Mouse (Mus musculus) CH12.LX (cell line): ENCODE measurements around the gene Bloc1s1. TPM values are rescaled to one million over a fixed set of nuclear protein-coding genes. Genes with fewer than 3 reads are reported as not detected.

Experiments used
- DNase-seq: peaks from one replicate; pipeline ENCODE4 v3.0.0-alpha.2; 2013; ENCODE audit errors: extremely low read depth
- H3K27ac ChIP-seq: 2 replicates; pipeline ENCODE4 v1.5.1; 2012; ENCODE audit warnings: low read depth, mild to moderate bottlenecking, control low read depth, moderate library complexity; ENCODE audit not compliant: insufficient read depth
- H3K27me3 ChIP-seq: replicated peaks from 2 replicates; pipeline ENCODE3; 2012; ENCODE audit warnings: inconsistent platforms
- H3K36me3 ChIP-seq, 2 experiments: replicated peaks in 1 of 2; 2 replicates each; pipeline versions ENCODE3 to v1.6.1; 2012; ENCODE audit warnings: inconsistent platforms in 1 of 2, low read length in 1 of 2, mild to moderate bottlenecking in 1 of 2, mixed read lengths in 1 of 2, moderate library complexity in 1 of 2; ENCODE audit not compliant: control insufficient read depth in 1 of 2, insufficient read depth in 1 of 2
- H3K4me1 ChIP-seq, 2 experiments: 2 replicates each; pipeline ENCODE4 v1.6.1; 2012; ENCODE audit warnings: inconsistent platforms in 1 of 2, moderate library complexity in 1 of 2; ENCODE audit not compliant: insufficient read depth in 2 of 2, control insufficient read depth in 1 of 2
- H3K4me2 ChIP-seq: 2 replicates; pipeline ENCODE4 v1.6.1; 2012; ENCODE audit warnings: low read depth, mild to moderate bottlenecking, control low read depth; ENCODE audit not compliant: poor library complexity, insufficient read depth, severe bottlenecking
- H3K4me3 ChIP-seq, 3 experiments: fragments of 150-350 bp in 1 of 3; sonication (generic) in 1 of 3; replicated peaks in 1 of 3; 2 replicates each; pipeline versions ENCODE3 to v1.5.1; 2011 to 2012; ENCODE audit warnings: low read depth in 2 of 3, low read length in 2 of 3, mild to moderate bottlenecking in 2 of 3, moderate library complexity in 2 of 3, control low read depth in 1 of 3, improper control_type of control experiment in 1 of 3, inconsistent platforms in 1 of 3, mixed read lengths in 1 of 3; ENCODE audit not compliant: poor library complexity in 1 of 3
- H3K79me2 ChIP-seq: replicated peaks from 2 replicates; pipeline ENCODE4 v1.6.1; 2012; ENCODE audit warnings: mild to moderate bottlenecking, moderate library complexity; ENCODE audit not compliant: control insufficient read depth, poor library complexity, insufficient read depth, severe bottlenecking; ENCODE audit errors: extremely low read depth
- H3K9ac ChIP-seq: 2 replicates; pipeline ENCODE4 v1.6.1; 2012; ENCODE audit warnings: low read depth, mild to moderate bottlenecking, control low read depth, moderate library complexity; ENCODE audit not compliant: insufficient read depth
- H3K9me3 ChIP-seq: replicated peaks from 2 replicates; pipeline ENCODE3; 2012; ENCODE audit warnings: low read length, inconsistent platforms, mixed read lengths
- CHD1 ChIP-seq: IDR thresholded peaks from 2 replicates; pipeline ENCODE4 v1.6.1; 2012; ENCODE audit warnings: low read depth, low read length, improper control_type of control experiment, inconsistent platforms
- CHD2 ChIP-seq: IDR thresholded peaks from 2 replicates; pipeline ENCODE4 v1.6.1; 2011; ENCODE audit warnings: low read length, improper control_type of control experiment
- CTCF ChIP-seq, 2 experiments: IDR thresholded peaks in 1 of 2; conservative IDR thresholded peaks in 1 of 2; 2 replicates each; pipeline ENCODE4 v1.5.1; 2011 to 2012; ENCODE audit warnings: low read depth in 2 of 2, low read length in 2 of 2, improper control_type of control experiment in 1 of 2, inconsistent platforms in 1 of 2, mild to moderate bottlenecking in 1 of 2, moderate library complexity in 1 of 2
- ETS1 ChIP-seq: conservative IDR thresholded peaks from 2 replicates; pipeline ENCODE4 v1.6.1; 2012; ENCODE audit warnings: low read depth, mild to moderate bottlenecking, inconsistent platforms, low read length, improper control_type of control experiment, moderate library complexity
- HCFC1 ChIP-seq: IDR thresholded peaks from 2 replicates; pipeline ENCODE4 v1.6.1; 2012; ENCODE audit warnings: low read depth, mild to moderate bottlenecking, inconsistent platforms, low read length, improper control_type of control experiment
- JUN ChIP-seq: IDR thresholded peaks from 2 replicates; pipeline ENCODE4 v1.6.1; 2011; ENCODE audit warnings: low read depth, mild to moderate bottlenecking, low read length, improper control_type of control experiment, moderate library complexity; ENCODE audit not compliant: insufficient read depth
- JUND ChIP-seq: conservative IDR thresholded peaks from 2 replicates; pipeline ENCODE4 v1.6.1; 2011; ENCODE audit warnings: low read depth, low read length, improper control_type of control experiment
- MAZ ChIP-seq: IDR thresholded peaks from 2 replicates; pipeline ENCODE4 v1.6.1; 2012; ENCODE audit warnings: low read depth, mild to moderate bottlenecking, inconsistent platforms, low read length, improper control_type of control experiment, moderate library complexity
- MXI1 ChIP-seq: IDR thresholded peaks from 2 replicates; pipeline ENCODE4 v1.6.1; 2011; ENCODE audit warnings: mild to moderate bottlenecking, low read depth, low read length, improper control_type of control experiment
- NELFE ChIP-seq: IDR thresholded peaks from 2 replicates; pipeline ENCODE4 v1.6.1; 2011; ENCODE audit warnings: low read depth, low read length, improper control_type of control experiment
- NRF1 ChIP-seq: IDR thresholded peaks from 2 replicates; pipeline ENCODE4 v1.6.1; 2014; ENCODE audit warnings: low read depth, mild to moderate bottlenecking, inconsistent platforms, low read length, improper control_type of control experiment, moderate library complexity
- POLR2A ChIP-seq: IDR thresholded peaks from 2 replicates; pipeline ENCODE4 v1.6.1; 2011; ENCODE audit warnings: low read depth, mild to moderate bottlenecking, improper control_type of control experiment, low read length
- POLR2AphosphoS2 ChIP-seq: IDR thresholded peaks from 2 replicates; pipeline ENCODE4 v1.6.1; 2011; ENCODE audit warnings: low read depth, low read length, improper control_type of control experiment
- RAD21 ChIP-seq: IDR thresholded peaks from 2 replicates; pipeline ENCODE4 v1.6.1; 2011; ENCODE audit warnings: low read depth, mild to moderate bottlenecking, low read length, improper control_type of control experiment, moderate library complexity
- SIN3A ChIP-seq: IDR thresholded peaks from 2 replicates; pipeline ENCODE4 v1.6.1; 2012; ENCODE audit warnings: low read length, improper control_type of control experiment, inconsistent platforms
- SMC3 ChIP-seq: IDR thresholded peaks from 2 replicates; pipeline ENCODE4 v1.6.1; 2011; ENCODE audit warnings: low read depth, low read length, improper control_type of control experiment
- UBTF ChIP-seq: IDR thresholded peaks from 2 replicates; pipeline ENCODE4 v1.6.1; 2012; ENCODE audit warnings: low read depth, mild to moderate bottlenecking, inconsistent platforms, low read length, improper control_type of control experiment, moderate library complexity
- USF2 ChIP-seq: conservative IDR thresholded peaks from 2 replicates; pipeline ENCODE4 v1.6.1; 2011; ENCODE audit warnings: low read depth, low read length, improper control_type of control experiment
- ZC3H11A ChIP-seq: IDR thresholded peaks from 2 replicates; pipeline ENCODE4 v1.6.1; 2012; ENCODE audit warnings: low read depth, mild to moderate bottlenecking, inconsistent platforms, low read length, improper control_type of control experiment
- ZKSCAN1 ChIP-seq: IDR thresholded peaks from 2 replicates; pipeline ENCODE4 v1.6.1; 2012; ENCODE audit warnings: low read depth, inconsistent platforms, low read length, improper control_type of control experiment, borderline replicate concordance
- ZMIZ1 ChIP-seq: IDR thresholded peaks from 2 replicates; pipeline ENCODE4 v1.6.1; 2012; ENCODE audit warnings: low read depth, mild to moderate bottlenecking, inconsistent platforms, low read length, improper control_type of control experiment
- dilution Hi-C: fragments of 300-500 bp; cut with MboI; formaldehyde crosslinking; loops from 2 replicates; pipeline ENCODE4 v1.14.3; 2020; ENCODE audit warnings: low sequenced_read_pairs; ENCODE audit not compliant: extremely low pct_unique_long_range_greater_than_20kb, extremely low pct_ligation_motif_present
- in situ Hi-C: fragments of 300-500 bp; cut with MboI; formaldehyde crosslinking; loops from 3 replicates; pipeline ENCODE4 v1.14.3; 2019; ENCODE audit warnings: low sequenced_read_pairs, low pct_ligation_motif_present, low pct_unique_long_range_greater_than_20kb, mixed read lengths
- polyA plus RNA-seq: library from polyadenylated mRNA; unstranded; fragments of >175 nt; gene quantifications from 2 replicates; pipeline ENCODE4 v1.2.1, GENCODE M21; 2012; ENCODE audit warnings: low read depth; ENCODE audit not compliant: insufficient read length
- total RNA-seq, 2 experiments: library from RNA; depleted of rRNA; stranded (reverse); fragments of 300-350 nt in 1 of 2; fragments of >200 nt in 1 of 2; gene quantifications; 2 replicates each; pipeline ENCODE4 v1.2.3; 2012 to 2014

Bloc1s1 gene
- total and polyA plus RNA-seq, 3 experiments: 34.1 to 74.4 (median 37.1) TPM

DNA sequence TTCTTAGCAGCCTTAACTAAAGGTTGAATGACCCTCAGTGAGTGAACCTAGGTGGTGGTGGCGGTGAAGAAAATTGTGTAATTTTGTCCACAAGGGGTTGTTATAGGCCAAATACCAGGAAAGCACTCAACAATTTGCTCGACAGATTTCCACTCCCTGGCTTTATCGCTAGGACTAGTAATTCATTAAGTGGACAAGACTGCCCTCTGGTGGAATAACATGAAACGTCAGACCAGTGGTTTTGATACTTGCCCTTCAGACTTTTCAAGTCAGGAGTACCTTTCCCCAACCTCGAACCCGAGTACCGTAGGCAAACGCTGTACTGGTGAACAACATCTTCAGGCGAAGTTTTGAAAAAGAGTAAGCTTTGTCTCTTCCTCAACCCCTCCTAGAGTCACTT, 28.4 kb downstream of the Bloc1s1 start:
- in situ Hi-C loops: loop anchor here (5.0 kb wide), 2 partner anchors 58 to 123 kb away; no protein-coding TSS in a partner anchor
- dilution Hi-C loops: no loop called here
- H3K4me1 ChIP-seq: peaks cover 0 to 9% of the 10 kb centered on the region in 2 experiments; a peak in 2 of 4 replicates
- H3K27ac ChIP-seq: no peak overlapping the region
- H3K36me3 ChIP-seq: no peaks in the 10 kb centered on the region
- peak; percentile 86 for DNase-seq
- TF ChIP-seq JUND (0 out of 2 replicates have a peak, but pooled peaks have one; percentile 30), RAD21 (peak; percentile 93), CTCF (conservative IDR thresholded peaks at IDR 0.05 in 1 of 2, IDR thresholded peaks at IDR 0.05 in 1 of 2; ENCODE audit: low read depth in 2 of 2, low read length in 2 of 2) (peak; percentile 69 to 93), JUN (no peak), POLR2AphosphoS2 (no peak), CHD1 (no peak), USF2 (no peak), HCFC1 (no peak), SMC3 (peak; percentile 82)
- H3K9ac ChIP-seq: 0 out of 2 replicates have a peak overlapping the region, but pooled peaks have one; percentile 18
- no peaks in the 10 kb centered on the region for H3K9me3 ChIP-seq
- no peaks in the 10 kb centered on the region for H3K79me2 ChIP-seq
- no peak overlapping the region for H3K4me3 ChIP-seq
- H3K27me3 ChIP-seq: peaks cover 25% of the 10 kb centered on the region
- peak overlapping the region; percentile 76 for H3K4me2 ChIP-seq

DNA sequence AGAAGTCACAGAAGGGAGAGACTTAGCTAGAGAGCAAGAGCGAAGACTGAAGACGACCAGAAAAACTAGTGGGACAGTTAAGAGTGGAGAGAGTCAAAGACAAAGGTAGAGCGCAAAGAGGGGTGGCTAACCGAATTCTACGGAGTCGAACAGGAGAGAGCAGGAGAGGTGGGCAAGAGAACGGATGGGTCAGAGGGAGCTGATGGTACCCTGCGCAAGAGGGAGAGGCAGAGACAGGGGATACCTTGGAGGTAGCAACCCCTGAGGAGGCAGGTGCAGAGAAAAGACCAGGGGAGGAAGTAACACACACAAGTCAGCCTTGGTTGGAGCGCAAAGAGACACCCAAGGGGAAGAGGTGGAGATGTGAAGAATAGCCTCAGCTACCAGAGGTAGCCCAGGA, 31.6 kb downstream of the Bloc1s1 start:
- Histone ChIP-seq H3K4me3 (peak overlapping the region; percentile 23 to 53 (median 35)), H3K36me3 (peaks cover 4 to 12% of the 10 kb centered on the region in 2 experiments), H3K4me1 (peaks cover 10 to 26% of the 10 kb centered on the region in 2 experiments), H3K9me3 (no peaks in the 10 kb centered on the region), H3K27ac (no peak overlapping the region), H3K4me2 (peak overlapping the region; percentile 81), H3K27me3 (peaks cover 25% of the 10 kb centered on the region), H3K9ac (peak overlapping the region; percentile 23), H3K79me2 (no peaks in the 10 kb centered on the region)
- dilution Hi-C loops: no loop called here
- in situ Hi-C loops: loop anchor here (5.0 kb wide), 1 partner anchor 160 kb away; no protein-coding TSS in a partner anchor
- DNase-seq: no peak
- TF ChIP-seq SIN3A: 0 out of 2 replicates have a peak, but pooled peaks have one; percentile 8
- TF ChIP-seq SMC3: no peak

DNA sequence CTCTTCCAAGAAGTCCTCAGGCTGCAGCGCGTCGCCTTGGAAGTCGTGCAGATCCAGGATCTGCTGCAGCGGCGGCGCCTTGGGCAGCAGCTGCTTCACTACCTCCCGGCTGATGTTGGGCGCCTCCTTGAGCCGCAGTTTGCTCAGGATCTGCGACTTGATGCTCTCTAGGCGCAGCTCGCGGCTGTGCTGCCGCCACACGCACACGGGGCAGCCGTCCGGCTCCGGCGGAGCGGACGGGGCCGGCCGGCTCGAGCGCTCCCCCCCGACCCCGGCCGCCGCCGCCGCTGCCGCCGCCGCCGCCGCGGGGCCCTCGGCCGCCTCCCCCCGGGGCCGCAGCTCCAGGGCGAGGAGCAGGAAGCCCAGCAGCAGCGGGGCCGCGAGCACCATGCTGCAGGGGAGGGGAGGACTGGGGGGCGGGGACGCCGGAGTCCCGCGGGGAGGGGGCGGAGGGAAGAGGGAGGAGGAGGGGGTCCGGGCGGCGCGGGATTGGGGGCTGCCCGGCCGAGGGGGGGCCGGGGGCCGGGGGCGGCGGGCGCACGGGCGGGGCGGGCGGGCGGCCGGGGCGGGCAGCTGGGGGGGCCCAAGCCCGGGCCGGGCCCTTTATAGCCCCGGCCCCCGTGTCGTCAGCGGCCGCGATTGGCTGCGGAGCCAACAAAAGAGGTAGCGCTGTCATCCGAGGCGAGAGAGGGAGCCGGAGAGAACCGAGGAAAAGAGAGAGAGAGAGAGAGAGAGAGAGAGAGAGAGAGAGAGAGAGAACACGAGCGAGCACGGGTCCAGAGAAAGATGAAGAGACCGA, 32.3 kb downstream of the Bloc1s1 start, which contains the start of gene Gdf11:
Gdf11 (minus strand) TSS at position 423 of the 799 bp plus-strand sequence.
- dilution Hi-C loops: no loop called here
- peak; percentile 46 for DNase-seq
- Histone ChIP-seq H3K9ac (peak within 1 kb of the TSS; percentile 23), H3K36me3 (peaks cover 4 to 19% of the 10 kb centered on the region in 2 experiments), H3K79me2 (no peaks in the 10 kb centered on the region), H3K9me3 (no peaks in the 10 kb centered on the region), H3K27me3 (peaks cover 20% of the 10 kb centered on the region), H3K4me3 (peak within 1 kb of the TSS; percentile 63 to 76 (median 71)), H3K4me2 (peak within 1 kb of the TSS; percentile 81), H3K4me1 (peaks cover 10 to 26% of the 10 kb centered on the region in 2 experiments)
- TF ChIP-seq SIN3A (no peak; the same call in 1 of the 2 replicates), ETS1 (no peak), ZC3H11A (no peak), MXI1 (peak; percentile 37; the same call in 1 of the 2 replicates), NRF1 (peak; percentile 46), HCFC1 (0 out of 2 replicates have a peak, but pooled peaks have one; percentile 7), JUN (no peak), MAZ (0 out of 2 replicates have a peak, but pooled peaks have one; percentile 47), NELFE (no peak), CTCF (conservative IDR thresholded peaks at IDR 0.05 in 1 of 2, IDR thresholded peaks at IDR 0.05 in 1 of 2; ENCODE audit: low read depth in 2 of 2, low read length in 2 of 2) (peak in 1 of 2 experiments; percentile 14; a peak in 1 of 4 replicates), ZMIZ1 (no peak), ZKSCAN1 (no peak), UBTF (0 out of 2 replicates have a peak, but pooled peaks have one; percentile 53), CHD2 (no peak), POLR2A (0 out of 2 replicates have a peak, but pooled peaks have one; percentile 29)
- TF ChIP-seq, all 38 proteins: peak for 7
- H3K27ac ChIP-seq: peak within 1 kb of the TSS; percentile 5; the same call in 1 of the 2 replicates
- in situ Hi-C loops: loop anchor here (5.0 kb wide), 1 partner anchor 159 kb away; no protein-coding TSS in a partner anchor
